Mouse (Mus musculus): Measurements from ENCODE around the gene Hoxb9. TPM values are rescaled to one million over a fixed set of nuclear protein-coding genes. Genes with fewer than 3 reads are reported as not detected.

Gene Hoxb9
- polyA plus RNA-seq, 1 experiment, result not detected

GRCm38 (mm10) chr11:96257141-96257540, 14.1 kb upstream of the Hoxb9 start:
- no peak for TF ChIP-seq MYOD1 (IDR thresholded peaks at IDR 0.05; ENCODE audit: control insufficient read depth, insufficient read length, low read depth)
- no peak for TF ChIP-seq MYOG (IDR thresholded peaks at IDR 0.05; ENCODE audit: control insufficient read depth, extremely low read depth, insufficient read length)
- TF ChIP-seq CTCF (IDR thresholded peaks at IDR 0.05; ENCODE audit: control insufficient read depth, insufficient read depth, insufficient read length), result no peak
- H3K79me3 ChIP-seq (ENCODE audit: low read depth), result no peaks in the 10 kb centered on the region
- no peak overlapping the region for H3K4me3 ChIP-seq (ENCODE audit: insufficient read depth, poor library complexity, severe bottlenecking)
- peaks cover 71% of the 10 kb centered on the region for H3K27me3 ChIP-seq (ENCODE audit: control insufficient read depth, insufficient read depth, insufficient read length)
- no peak overlapping the region for H3ac ChIP-seq (ENCODE audit: control insufficient read depth, insufficient read length, low read depth)
- H3K79me2 ChIP-seq (ENCODE audit: control insufficient read depth, insufficient read depth), result no peaks in the 10 kb centered on the region
- no peaks in the 10 kb centered on the region for H3K36me3 ChIP-seq (ENCODE audit: control insufficient read depth, insufficient read depth)

GRCm38 (mm10) chr11:96259038-96259437, 12.2 kb upstream of the Hoxb9 start:
- no peak for TF ChIP-seq MAX (IDR thresholded peaks at IDR 0.05)
- TF ChIP-seq MYOD1 (IDR thresholded peaks at IDR 0.05; ENCODE audit: control insufficient read depth, insufficient read length, low read depth), result no peak
- H3K79me2 ChIP-seq (ENCODE audit: control insufficient read depth, insufficient read depth), result no peaks in the 10 kb centered on the region
- no peak overlapping the region for H3ac ChIP-seq (ENCODE audit: control insufficient read depth, insufficient read length, low read depth)
- no peaks in the 10 kb centered on the region for H3K36me3 ChIP-seq (ENCODE audit: control insufficient read depth, insufficient read depth)
- H3K79me3 ChIP-seq (ENCODE audit: low read depth), result no peaks in the 10 kb centered on the region
- no peak overlapping the region for H3K4me3 ChIP-seq (ENCODE audit: insufficient read depth, poor library complexity, severe bottlenecking)
- H3K27me3 ChIP-seq (ENCODE audit: control insufficient read depth, insufficient read depth, insufficient read length), result peaks cover 71% of the 10 kb centered on the region

DNA sequence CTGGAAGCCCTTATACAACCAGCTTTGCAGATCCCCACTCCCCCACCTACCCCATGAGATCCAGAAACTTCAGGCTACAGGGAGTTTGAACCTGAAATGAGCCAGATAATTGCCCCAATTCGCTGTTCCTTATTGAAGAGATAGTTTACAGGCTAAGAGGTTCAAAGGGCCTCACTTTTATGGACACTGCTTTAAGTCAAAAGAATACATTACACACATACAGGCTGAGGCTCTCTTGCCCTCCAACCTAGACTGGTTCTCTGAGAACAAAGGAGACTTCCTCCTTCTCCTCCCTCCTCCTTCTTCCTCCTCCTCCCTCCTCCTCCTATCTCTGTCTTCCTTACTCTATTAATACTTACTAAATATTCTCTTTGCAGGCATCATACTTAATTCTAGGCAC, 11.7 kb upstream of the Hoxb9 start:
- TF ChIP-seq MYOG (IDR thresholded peaks at IDR 0.05; ENCODE audit: control insufficient read depth, extremely low read depth, insufficient read length), result no peak
- TF ChIP-seq MYOD1 (IDR thresholded peaks at IDR 0.05; ENCODE audit: control insufficient read depth, insufficient read length, low read depth), result no peak
- TF ChIP-seq CEBPB (IDR thresholded peaks at IDR 0.05; ENCODE audit: low read depth), result no peak
- no peak for TF ChIP-seq MAX (IDR thresholded peaks at IDR 0.05)
- TF ChIP-seq FOSL1 (IDR thresholded peaks at IDR 0.05; ENCODE audit: insufficient read depth, low read length, poor library complexity, severe bottlenecking), result no peak
- TF ChIP-seq CTCF (IDR thresholded peaks at IDR 0.05; ENCODE audit: control insufficient read depth, insufficient read depth, insufficient read length), result no peak
- TF ChIP-seq USF1 (IDR thresholded peaks at IDR 0.05; ENCODE audit: low read depth), result no peak
- Histone ChIP-seq H3K79me3 (ENCODE audit: low read depth) (no peaks in the 10 kb centered on the region), H3K36me3 (ENCODE audit: control insufficient read depth, insufficient read depth) (no peaks in the 10 kb centered on the region), H3K79me2 (ENCODE audit: control insufficient read depth, insufficient read depth) (no peaks in the 10 kb centered on the region), H3K27me3 (ENCODE audit: control insufficient read depth, insufficient read depth, insufficient read length) (peaks cover 71% of the 10 kb centered on the region), H3K4me3 (ENCODE audit: insufficient read depth, poor library complexity, severe bottlenecking) (no peak overlapping the region), H3ac (ENCODE audit: control insufficient read depth, insufficient read length, low read depth) (no peak overlapping the region)

- Histone ChIP-seq H3K27me3 (ENCODE audit: control insufficient read depth, insufficient read depth, insufficient read length) (peaks cover 70% of the 10 kb centered on the region), H3K4me3 (ENCODE audit: insufficient read depth, poor library complexity, severe bottlenecking) (no peak overlapping the region), H3ac (ENCODE audit: control insufficient read depth, insufficient read length, low read depth) (no peak overlapping the region), H3K36me3 (ENCODE audit: control insufficient read depth, insufficient read depth) (no peaks in the 10 kb centered on the region), H3K79me3 (ENCODE audit: low read depth) (no peaks in the 10 kb centered on the region), H3K79me2 (ENCODE audit: control insufficient read depth, insufficient read depth) (no peaks in the 10 kb centered on the region)
- TF ChIP-seq CEBPB (IDR thresholded peaks at IDR 0.05; ENCODE audit: low read depth) (peak; percentile 61), MAX (IDR thresholded peaks at IDR 0.05) (peak; percentile 32), MYOD1 (IDR thresholded peaks at IDR 0.05; ENCODE audit: control insufficient read depth, insufficient read length, low read depth) (no peak), FOSL1 (IDR thresholded peaks at IDR 0.05; ENCODE audit: insufficient read depth, low read length, poor library complexity, severe bottlenecking) (no peak)
Observed at GRCm38 (mm10) chr11:96260310-96260970, 10.8 kb upstream of the Hoxb9 start.

DNA sequence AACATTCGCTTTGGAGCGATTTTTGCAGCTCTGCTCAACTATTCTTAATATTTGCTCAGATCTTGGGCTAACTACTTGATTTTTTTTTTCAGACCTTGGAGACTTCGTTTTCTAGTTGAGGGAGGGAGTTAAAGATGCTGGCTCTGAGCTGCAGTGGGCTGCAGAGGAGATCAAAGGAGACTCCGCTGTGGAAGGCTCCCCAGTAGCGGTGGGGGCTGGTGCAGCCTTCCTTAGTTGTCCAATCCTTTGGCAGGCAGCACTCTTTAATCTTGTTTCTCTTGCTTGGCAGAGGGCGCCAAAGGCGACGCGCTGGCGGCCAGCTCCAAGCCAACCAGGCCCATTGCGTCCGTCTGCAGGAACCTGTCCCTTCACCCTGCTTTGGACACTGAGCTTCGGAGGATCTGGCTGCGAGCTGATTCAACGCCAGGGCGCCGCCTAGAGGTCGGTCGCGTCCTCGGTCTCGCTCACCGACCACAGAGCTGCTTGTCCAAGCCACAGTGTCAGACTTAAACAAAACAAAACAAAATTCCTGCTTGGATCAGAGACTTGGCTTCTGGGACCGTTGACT, 9.8 kb upstream of the Hoxb9 start:
- Histone ChIP-seq H3K36me3 (ENCODE audit: control insufficient read depth, insufficient read depth) (no peaks in the 10 kb centered on the region), H3ac (ENCODE audit: control insufficient read depth, insufficient read length, low read depth) (no peak overlapping the region), H3K27me3 (ENCODE audit: control insufficient read depth, insufficient read depth, insufficient read length) (peaks cover 72% of the 10 kb centered on the region), H3K79me3 (ENCODE audit: low read depth) (no peaks in the 10 kb centered on the region), H3K79me2 (ENCODE audit: control insufficient read depth, insufficient read depth) (no peaks in the 10 kb centered on the region), H3K4me3 (ENCODE audit: insufficient read depth, poor library complexity, severe bottlenecking) (no peak overlapping the region)
- TF ChIP-seq MYOD1 (IDR thresholded peaks at IDR 0.05; ENCODE audit: control insufficient read depth, insufficient read length, low read depth) (no peak), MYOG (IDR thresholded peaks at IDR 0.05; ENCODE audit: control insufficient read depth, extremely low read depth, insufficient read length) (no peak), MAX (IDR thresholded peaks at IDR 0.05) (no peak), CTCF (IDR thresholded peaks at IDR 0.05; ENCODE audit: control insufficient read depth, insufficient read depth, insufficient read length) (peak; percentile 67), FOSL1 (IDR thresholded peaks at IDR 0.05; ENCODE audit: insufficient read depth, low read length, poor library complexity, severe bottlenecking) (no peak), CEBPB (IDR thresholded peaks at IDR 0.05; ENCODE audit: low read depth) (no peak)

GRCm38 (mm10) chr11:96262262-96262830, 8.9 kb upstream of the Hoxb9 start:
- TF ChIP-seq MAX (IDR thresholded peaks at IDR 0.05), result no peak
- Histone ChIP-seq H3K4me3 (ENCODE audit: insufficient read depth, poor library complexity, severe bottlenecking) (no peak overlapping the region), H3K79me3 (ENCODE audit: low read depth) (no peaks in the 10 kb centered on the region), H3K79me2 (ENCODE audit: control insufficient read depth, insufficient read depth) (no peaks in the 10 kb centered on the region), H3K36me3 (ENCODE audit: control insufficient read depth, insufficient read depth) (no peaks in the 10 kb centered on the region), H3K27me3 (ENCODE audit: control insufficient read depth, insufficient read depth, insufficient read length) (peaks cover 76% of the 10 kb centered on the region), H3ac (ENCODE audit: control insufficient read depth, insufficient read length, low read depth) (no peak overlapping the region)

Measured in C2C12 (cell line).